Mouse (Mus musculus) CH12.LX (cell line): ENCODE data around the gene Epb41l3.

Source experiments
- E2F4 ChIP-seq: IDR thresholded peaks from 2 replicates; pipeline ENCODE4 v1.6.1; 2011; ENCODE audit warnings: low read depth, low read length, improper control_type of control experiment; ENCODE audit not compliant: insufficient replicate concordance
- HCFC1 ChIP-seq: IDR thresholded peaks from 2 replicates; pipeline ENCODE4 v1.6.1; 2012; ENCODE audit warnings: low read depth, mild to moderate bottlenecking, inconsistent platforms, low read length, improper control_type of control experiment
- KAT2A ChIP-seq: IDR thresholded peaks from 2 replicates; pipeline ENCODE4 v1.6.1; 2012; ENCODE audit warnings: low read length, improper control_type of control experiment, inconsistent platforms; ENCODE audit not compliant: insufficient replicate concordance
- POLR2AphosphoS2 ChIP-seq: IDR thresholded peaks from 2 replicates; pipeline ENCODE4 v1.6.1; 2011; ENCODE audit warnings: low read depth, low read length, improper control_type of control experiment

GRCm38 (mm10) chr17:69221377-69221776, 145.9 kb downstream of the Epb41l3 start:
- TF ChIP-seq HCFC1 (no peak), E2F4 (no peak), KAT2A (no peak), POLR2AphosphoS2 (no peak)
